24 mouse cellular contexts compared by ENCODE assay signal in the genomic region with DNA sequence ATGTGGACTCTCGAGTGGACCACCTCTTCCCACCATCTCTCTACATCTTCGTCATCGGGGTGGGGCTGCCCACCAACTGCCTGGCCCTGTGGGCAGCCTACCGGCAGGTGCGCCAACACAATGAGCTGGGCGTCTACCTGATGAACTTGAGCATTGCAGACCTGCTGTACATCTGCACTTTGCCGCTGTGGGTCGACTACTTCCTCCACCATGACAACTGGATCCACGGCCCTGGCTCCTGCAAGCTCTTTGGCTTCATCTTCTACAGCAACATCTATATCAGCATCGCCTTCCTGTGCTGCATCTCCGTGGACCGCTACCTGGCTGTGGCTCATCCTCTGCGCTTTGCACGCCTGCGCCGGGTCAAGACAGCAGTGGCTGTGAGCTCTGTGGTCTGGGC. TPM values are rescaled to one million over a fixed set of nuclear protein-coding genes. Genes with fewer than 3 reads are reported as not detected.
DNase-seq lines count a peak whose midpoint lies in the region; ATAC-seq and TF ChIP-seq lines count a peak whose summit lies in the region.
"Had no signal": no experiment of that assay in that cellular context is flagged by ENCODE, and none has a peak within 500 bp of the region (broad histone marks: within the 10 kb centered on the region; RNA-seq: fewer than 3 reads in every experiment).

No protein-coding gene starts in this region.

- intact Hi-C loops in left cerebral cortex, postnatal 14 days (cut with DNase I): no loop called here

- H3K27me3 ChIP-seq in heart, embryonic 12.5 days (replicated peaks): no peaks in the 10 kb centered on the region
- H3K27me3 ChIP-seq in E14TG2a.4 (ENCODE audit: insufficient read depth, low read length): no peaks in the 10 kb centered on the region
- H3K27me3 ChIP-seq: CH12.LX; embryonic facial prominence, embryonic 12.5 days had no signal

- no peak for ATAC-seq in heart, embryonic 12.5 days (ENCODE audit: insufficient number of reproducible peaks, low FRiP score)
- ATAC-seq in neutrophil, adult 5-6 weeks (ENCODE audit: extremely low read depth, insufficient number of reproducible peaks, low FRiP score, poor library complexity, severe bottlenecking): peak; percentile 3; the same call in 1 of the 2 replicates
- ATAC-seq: activated CD4-positive, CD25-positive, alpha-beta regulatory T cell, adult 4 months; CD4-positive, CD25-positive, alpha-beta regulatory T cell, adult 4 months; forebrain, embryonic 14.5 days; forebrain, embryonic 16.5 days had no signal

- no peaks in the 10 kb centered on the region for H3K9me3 ChIP-seq in heart, embryonic 12.5 days (replicated peaks)
- peaks cover 7% of the 10 kb centered on the region; the same call in 1 of the 2 replicates for H3K9me3 ChIP-seq in E14TG2a.4 (ENCODE audit: low read length)
- H3K9me3 ChIP-seq: embryonic facial prominence, embryonic 10.5 days; embryonic facial prominence, embryonic 12.5 days; G1E had no signal

- DNase-seq in heart, adult 11 months: peak; percentile 90
- DNase-seq in ZHBTc4 (ENCODE audit: low read depth, low spot score): peak; percentile 32
- DNase-seq in left cerebral cortex, postnatal 14 days (ENCODE audit: low spot score in 2 of 2): no peak
- DNase-seq in lung, postnatal 25 days (ENCODE audit: low spot score): no peak
- DNase-seq: adrenal gland, adult 8-10 months; adrenal gland, postnatal 14 days; adrenal gland, postnatal 36 days; B cell, adult 2 months; cerebellum, adult 11-12 months; cerebellum, adult 2 months; cerebellum, adult 9-10 months; cerebellum, postnatal 10 days; cerebellum, postnatal 25 days had no signal

- 0 out of 2 replicates have a peak, but pooled peaks cover 9% of the 10 kb centered on the region for H3K36me3 ChIP-seq in heart, embryonic 12.5 days
- H3K36me3 ChIP-seq in E14TG2a.4 (ENCODE audit: insufficient read depth, low read length): peaks cover 38% of the 10 kb centered on the region

- no peak overlapping the region for H3K4me3 ChIP-seq in heart, embryonic 12.5 days
- H3K4me3 ChIP-seq in E14TG2a.4 (replicated peaks; ENCODE audit: low read length): peak overlapping the region; percentile 64
- H3K4me3 ChIP-seq: embryonic facial prominence, embryonic 10.5 days; embryonic facial prominence, embryonic 12.5 days had no signal

- no peak overlapping the region for H3K27ac ChIP-seq in heart, embryonic 12.5 days (ENCODE audit: poor library complexity, severe bottlenecking)
- H3K27ac ChIP-seq: embryonic facial prominence, embryonic 10.5 days; embryonic facial prominence, embryonic 12.5 days had no signal

- peaks cover 6% of the 10 kb centered on the region for H3K4me1 ChIP-seq in heart, embryonic 12.5 days (replicated peaks)
- peaks cover 68% of the 10 kb centered on the region for H3K4me1 ChIP-seq in E14TG2a.4 (replicated peaks; ENCODE audit: low read depth, low read length)

- no peak for TF ChIP-seq CTCF in E14TG2a.4 (conservative IDR thresholded peaks at IDR 0.05; ENCODE audit: low read length)

- H3K4me2 ChIP-seq in heart, embryonic 12.5 days: no peak overlapping the region
- H3K4me2 ChIP-seq: embryonic facial prominence, embryonic 12.5 days had no signal

- no peak overlapping the region for H3K9ac ChIP-seq in heart, embryonic 12.5 days
- H3K9ac ChIP-seq: embryonic facial prominence, embryonic 12.5 days had no signal

- 91% methylated on average over 16 of the region's 16 CpGs for WGBS in heart, embryonic 12.5 days

RNA-seq across cellular contexts. Expression of gene Opa3, which starts 5.9 kb away (rescaled TPM):
- 37.0 and 38.4 TPM in 2 replicates for polyA plus RNA-seq in heart, embryonic 12.5 days (2016; fragmentation: Nextera tagmentation; extraction: Ambion mirVana)
- 12.5 and 15.3 TPM in 2 replicates for total RNA-seq in neutrophil, adult 5-6 weeks (2017)
- 10 to 100 TPM; 40.0 to 43.9 TPM for total RNA-seq in left cerebral cortex, postnatal 14 days (2021)

RNA-seq across cellular contexts. Expression of gene Gpr4, which starts 9.9 kb away (rescaled TPM):
- polyA plus RNA-seq in heart, embryonic 12.5 days (2016; fragmentation: Nextera tagmentation; extraction: Ambion mirVana): 0.97 and 1.1 TPM in 2 replicates
- total RNA-seq in neutrophil, adult 5-6 weeks (2017): 0.37 TPM in 1 of 2 replicates, not detected in the other
- 1 to 10 TPM; 5.2 to 5.5 TPM for total RNA-seq in left cerebral cortex, postnatal 14 days (2021)

RNA-seq across cellular contexts. Expression of gene Eml2, which starts 46.0 kb away (rescaled TPM):
- 17.7 and 18.2 TPM in 2 replicates for polyA plus RNA-seq in heart, embryonic 12.5 days (2016; fragmentation: Nextera tagmentation; extraction: Ambion mirVana)
- total RNA-seq in neutrophil, adult 5-6 weeks (2017): 9.1 and 13.3 TPM in 2 replicates
- total RNA-seq in left cerebral cortex, postnatal 14 days (2021): 100 to 1,000 TPM; 167 to 183 TPM

RNA-seq across cellular contexts. Expression of gene Vasp, which starts 49.4 kb away (rescaled TPM):
- 93.7 and 99.0 TPM in 2 replicates for polyA plus RNA-seq in heart, embryonic 12.5 days (2016; fragmentation: Nextera tagmentation; extraction: Ambion mirVana)
- 400 and 419 TPM in 2 replicates for total RNA-seq in neutrophil, adult 5-6 weeks (2017)
- 10 to 100 TPM; 18.4 to 21.1 TPM for total RNA-seq in left cerebral cortex, postnatal 14 days (2021)

RNA-seq across cellular contexts. Expression of gene Gipr, which starts 56.3 kb away (rescaled TPM):
- polyA plus RNA-seq in heart, embryonic 12.5 days (2016; fragmentation: Nextera tagmentation; extraction: Ambion mirVana): 8.0 and 9.7 TPM in 2 replicates
- total RNA-seq in neutrophil, adult 5-6 weeks (2017): not detected in 2 replicates
- 1 to 10 TPM; 1.6 to 2.8 TPM for total RNA-seq in left cerebral cortex, postnatal 14 days (2021)
- polyA plus RNA-seq: activated CD4-positive, CD25-positive, alpha-beta regulatory T cell, adult 4 months; CD4-positive, CD25-positive, alpha-beta regulatory T cell, adult 4 months had no signal

Comparison
In these comparisons a context has a peak if more than half of its experiments do, and no peak if none do; other contexts are left out.
1. DNase-seq: peak in heart, adult 11 months (single experiment) and ZHBTc4 (single experiment); none in left cerebral cortex, postnatal 14 days (0 of 2) and lung, postnatal 25 days (single experiment).
2. RNA of gene Eml2, which starts 46.0 kb away (total RNA-seq): 167 to 183 TPM in left cerebral cortex, postnatal 14 days; 9.1 to 13.3 TPM in neutrophil, adult 5-6 weeks; every median in the first group is over 10 times any median in the second.